Mouse (Mus musculus) stomach, embryonic 15.5 days (tissue): ENCODE data around the gene Ost4. TPM values are rescaled to one million over a fixed set of nuclear protein-coding genes. Genes with fewer than 3 reads are reported as not detected.

ENCODE experiments used
- ATAC-seq: fragments of 200-750 bp; cut with Nextera tagmentation; 2 replicates; pipeline ENCODE4 v1.8.0; 2017; ENCODE audit warnings: low read depth, moderate number of reproducible peaks, moderate TSS enrichment; ENCODE audit not compliant: insufficient read depth, low FRiP score
- H3K27ac ChIP-seq: fragments of 300-500 bp; sonication (generic); 2 replicates; pipeline ENCODE4 v1.5.1; 2015; ENCODE audit warnings: mild to moderate bottlenecking, inconsistent platforms
- H3K27me3 ChIP-seq: fragments of 300-500 bp; sonication (generic); replicated peaks from 2 replicates; pipeline ENCODE4 v1.6.1; 2015; ENCODE audit warnings: inconsistent platforms
- H3K36me3 ChIP-seq: fragments of 300-500 bp; sonication (generic); 2 replicates; pipeline ENCODE4 v1.6.1; 2015; ENCODE audit warnings: inconsistent platforms
- H3K4me1 ChIP-seq: fragments of 300-500 bp; sonication (generic); 2 replicates; pipeline ENCODE4 v1.6.1; 2015; ENCODE audit warnings: inconsistent platforms
- H3K4me2 ChIP-seq: fragments of 300-500 bp; sonication (generic); 2 replicates; pipeline ENCODE4 v1.6.1; 2015; ENCODE audit warnings: mild to moderate bottlenecking, inconsistent platforms
- H3K4me3 ChIP-seq: fragments of 300-500 bp; sonication (generic); replicated peaks from 2 replicates; pipeline ENCODE4 v1.5.1; 2015; ENCODE audit warnings: inconsistent platforms
- H3K9ac ChIP-seq: fragments of 300-500 bp; sonication (generic); 2 replicates; pipeline ENCODE4 v1.6.1; 2015; ENCODE audit warnings: inconsistent platforms
- H3K9me3 ChIP-seq: fragments of 300-500 bp; sonication (generic); 2 replicates; pipeline ENCODE4 v1.6.1; 2016; ENCODE audit warnings: inconsistent platforms
- WGBS: fragments of 180-500 bp; shearing (Covaris S2); methylation state at CpG from one replicate; pipeline ENCODE4 v1.1.7; 2015; 5-methylcytosine and 5-hydroxymethylcytosine counted together
- polyA plus RNA-seq: library from polyadenylated mRNA; unstranded; fragments of >200 nt; fragmentation: Nextera tagmentation; extraction: Ambion mirVana; gene quantifications from 2 replicates; pipeline ENCODE4 v1.2.1, GENCODE M21; 2015

Gene Ost4
- polyA plus RNA-seq, 1 experiment from 2014 or later, result 443 TPM

DNA sequence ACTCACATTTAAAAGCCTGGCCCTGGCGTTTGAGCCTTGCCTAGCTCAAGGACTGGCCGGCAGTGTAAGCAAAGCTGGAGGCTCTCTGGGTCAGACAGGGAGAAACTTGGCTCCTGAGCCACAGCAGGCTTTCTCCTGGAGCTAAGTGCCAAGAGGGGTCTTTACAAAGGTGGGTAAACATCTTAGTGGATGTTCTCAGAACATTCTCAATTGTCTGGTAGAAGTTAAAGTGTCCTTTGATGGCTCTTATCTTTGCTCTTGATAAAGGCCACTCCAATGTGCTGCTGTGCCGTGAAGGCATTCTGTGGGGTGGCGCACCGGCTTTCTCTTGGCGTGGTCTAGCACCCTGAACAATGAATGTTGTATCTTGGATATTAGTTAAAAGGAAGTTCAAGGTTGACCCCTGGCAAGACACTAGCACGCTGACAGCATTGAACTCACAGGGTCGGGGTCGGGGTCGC, 15.0 kb upstream of the Ost4 start:
- no peaks in the 10 kb centered on the region for H3K9me3 ChIP-seq
- WGBS, result 50% methylated on average over 10 of the region's 10 CpGs
- peaks cover 27% of the 10 kb centered on the region for H3K36me3 ChIP-seq
- peak overlapping the region; percentile 58; the same call in 1 of the 2 replicates for H3K4me3 ChIP-seq
- H3K4me1 ChIP-seq, result peaks cover 42% of the 10 kb centered on the region
- peak overlapping the region; percentile 85 for H3K4me2 ChIP-seq
- no peak for ATAC-seq
- H3K27me3 ChIP-seq, result no peaks in the 10 kb centered on the region
- no peak overlapping the region for H3K27ac ChIP-seq
- no peak overlapping the region for H3K9ac ChIP-seq

DNA sequence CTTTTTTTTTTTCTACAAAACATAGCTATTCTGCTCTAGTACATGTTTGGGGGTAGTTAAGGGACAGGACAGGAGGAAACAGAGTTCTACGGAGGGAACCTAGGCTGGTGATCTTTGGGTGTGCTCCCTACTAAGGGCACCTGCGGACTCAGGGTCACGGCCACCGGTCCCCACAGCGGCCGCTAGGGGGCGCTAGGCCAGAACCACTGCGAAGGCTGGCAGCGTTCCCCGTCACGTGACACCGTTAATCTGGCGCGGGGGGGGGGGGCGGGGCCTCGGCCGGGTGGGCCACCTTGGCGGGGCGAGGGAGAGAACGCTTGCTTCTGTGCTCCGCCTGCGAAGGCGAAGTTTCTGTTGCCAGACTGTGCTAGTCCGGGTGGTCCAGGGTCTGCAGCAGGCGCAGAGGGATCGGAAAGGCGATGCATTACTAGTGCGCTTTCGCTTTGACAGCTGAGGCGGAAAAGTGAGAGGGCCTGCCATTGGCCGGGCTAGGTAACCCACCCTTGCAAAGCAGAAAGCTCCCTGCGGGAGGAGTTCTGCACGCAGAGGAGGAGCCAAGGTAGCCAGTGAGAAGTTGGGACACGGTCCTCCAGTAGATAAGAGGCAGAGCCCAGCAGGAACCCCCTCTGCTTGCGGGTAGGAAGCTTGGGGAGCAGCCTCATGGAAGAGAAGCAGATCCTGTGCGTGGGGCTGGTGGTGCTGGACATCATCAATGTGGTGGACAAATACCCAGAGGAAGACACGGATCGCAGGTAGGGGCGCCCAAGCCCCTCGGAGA, 13.9 kb upstream of the Ost4 start, which contains the start of gene Khk:
TSS of gene Khk (plus strand) at position 176 of the 778 bp plus-strand sequence.
- H3K4me1 ChIP-seq, result peaks cover 53% of the 10 kb centered on the region
- H3K9me3 ChIP-seq, result no peaks in the 10 kb centered on the region
- H3K4me2 ChIP-seq, result peak within 1 kb of the TSS; percentile 85
- H3K36me3 ChIP-seq, result peaks cover 36% of the 10 kb centered on the region
- H3K27me3 ChIP-seq, result no peaks in the 10 kb centered on the region
- H3K9ac ChIP-seq, result peak within 1 kb of the TSS; percentile 56
- ATAC-seq, result peak; percentile 88
- peak within 1 kb of the TSS; percentile 58 for H3K4me3 ChIP-seq
- under 1% methylated on average over 37 of the region's 40 CpGs for WGBS
- peak within 1 kb of the TSS; percentile 90 for H3K27ac ChIP-seq

DNA sequence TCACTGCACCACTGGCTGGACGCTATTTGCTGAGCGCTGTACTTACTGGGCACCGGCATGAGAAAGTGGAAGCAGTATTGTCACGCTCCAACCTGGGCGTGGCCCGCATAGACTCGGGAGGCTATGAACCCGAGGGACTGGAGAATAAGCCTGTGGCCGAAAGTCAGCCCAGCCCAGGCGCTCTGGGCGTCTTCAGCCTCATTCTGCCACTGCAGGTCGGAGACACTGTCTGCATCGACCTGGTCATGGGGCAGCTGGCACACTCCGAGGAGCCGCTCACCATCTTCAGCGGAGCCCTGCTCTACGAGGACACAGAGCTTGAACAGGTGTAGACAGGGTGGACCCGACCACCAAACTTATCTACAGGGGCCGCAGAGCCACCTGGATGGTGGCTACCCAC, 13.0 kb upstream of the Ost4 start:
- Histone ChIP-seq H3K27ac (peak overlapping the region; percentile 44; the same call in 1 of the 2 replicates), H3K4me1 (peaks cover 60% of the 10 kb centered on the region), H3K36me3 (peaks cover 36% of the 10 kb centered on the region), H3K27me3 (no peaks in the 10 kb centered on the region), H3K4me2 (peak overlapping the region; percentile 85), H3K9ac (no peak overlapping the region), H3K4me3 (peak overlapping the region; percentile 58), H3K9me3 (no peaks in the 10 kb centered on the region)
- 52% methylated on average over 19 of the region's 19 CpGs for WGBS
- no peak for ATAC-seq

DNA sequence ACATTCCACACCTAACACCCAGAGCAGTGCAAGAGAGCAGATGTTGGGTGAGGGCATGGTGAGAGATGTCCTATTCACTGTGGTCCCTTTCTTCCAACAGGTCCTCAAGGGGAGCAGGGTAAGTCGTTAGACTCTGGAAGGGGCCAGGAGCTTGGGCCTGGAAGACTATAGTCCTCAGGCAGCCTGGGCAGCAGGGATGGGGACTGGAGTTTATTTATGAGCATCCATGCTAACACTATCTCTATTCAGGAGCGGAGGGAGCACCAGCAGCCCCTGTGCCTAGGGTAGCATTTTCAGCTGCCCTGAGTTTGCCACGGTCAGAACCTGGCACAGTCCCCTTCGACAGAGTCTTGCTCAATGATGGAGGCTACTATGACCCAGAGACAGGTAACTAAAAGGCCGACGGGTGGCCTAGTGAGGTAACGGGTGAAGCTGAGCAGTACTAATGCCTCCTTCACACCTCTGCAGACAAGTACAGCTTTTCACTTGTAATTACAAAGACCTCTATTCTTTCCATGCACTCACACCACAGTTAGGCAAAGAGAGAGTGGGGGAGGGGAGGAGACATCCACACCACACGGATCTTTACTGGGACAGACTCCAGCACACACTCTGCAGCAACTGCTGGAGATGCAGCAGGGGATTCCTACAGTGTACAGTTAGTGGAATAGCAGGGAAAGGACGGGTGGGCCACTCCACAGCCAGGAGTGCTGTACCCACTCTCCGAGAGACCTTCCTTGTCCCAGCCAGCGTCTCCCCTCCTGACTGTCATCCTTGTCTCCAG, 12.4 kb upstream of the Ost4 start:
- H3K4me3 ChIP-seq, result peak overlapping the region; percentile 58
- H3K27ac ChIP-seq, result peak overlapping the region; percentile 44; the same call in 1 of the 2 replicates

DNA sequence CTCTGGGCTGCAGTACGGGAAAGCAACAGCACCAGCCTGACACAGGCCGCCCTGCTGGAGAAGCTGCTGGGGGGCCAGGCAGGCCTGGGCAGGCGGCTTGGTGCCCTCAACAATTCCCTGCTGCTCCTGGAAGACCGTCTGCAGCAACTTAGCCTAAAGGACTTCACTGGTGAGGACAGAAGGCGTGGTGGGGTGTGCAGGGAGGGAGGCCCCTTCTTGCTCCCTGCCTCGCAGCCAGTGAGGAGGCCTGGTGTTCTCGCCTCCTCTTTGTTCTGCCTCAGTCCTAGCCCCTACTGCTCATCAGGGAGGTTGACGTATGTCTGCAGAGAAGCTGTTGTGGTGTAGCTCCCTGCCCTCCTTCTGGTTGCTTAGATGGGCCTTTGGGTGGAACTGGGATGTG, 11.1 kb upstream of the Ost4 start:
- Histone ChIP-seq H3K9ac (no peak overlapping the region), H3K4me2 (no peak overlapping the region), H3K36me3 (peaks cover 36% of the 10 kb centered on the region), H3K27ac (no peak overlapping the region), H3K9me3 (no peaks in the 10 kb centered on the region), H3K27me3 (no peaks in the 10 kb centered on the region), H3K4me3 (no peak overlapping the region), H3K4me1 (peaks cover 64% of the 10 kb centered on the region)
- WGBS, result 83% methylated on average over 8 of the region's 8 CpGs
- no peak for ATAC-seq

More for the DNA sequence above, 12.4 kb upstream of the Ost4 start:
- H3K9me3 ChIP-seq, result no peaks in the 10 kb centered on the region
- no peaks in the 10 kb centered on the region for H3K27me3 ChIP-seq
- ATAC-seq, result no peak
- no peak overlapping the region for H3K9ac ChIP-seq
- peaks cover 36% of the 10 kb centered on the region for H3K36me3 ChIP-seq
- H3K4me1 ChIP-seq, result peaks cover 64% of the 10 kb centered on the region
- H3K4me2 ChIP-seq, result peak overlapping the region; percentile 85
- WGBS, result 64% methylated on average over 11 of the region's 11 CpGs

DNA sequence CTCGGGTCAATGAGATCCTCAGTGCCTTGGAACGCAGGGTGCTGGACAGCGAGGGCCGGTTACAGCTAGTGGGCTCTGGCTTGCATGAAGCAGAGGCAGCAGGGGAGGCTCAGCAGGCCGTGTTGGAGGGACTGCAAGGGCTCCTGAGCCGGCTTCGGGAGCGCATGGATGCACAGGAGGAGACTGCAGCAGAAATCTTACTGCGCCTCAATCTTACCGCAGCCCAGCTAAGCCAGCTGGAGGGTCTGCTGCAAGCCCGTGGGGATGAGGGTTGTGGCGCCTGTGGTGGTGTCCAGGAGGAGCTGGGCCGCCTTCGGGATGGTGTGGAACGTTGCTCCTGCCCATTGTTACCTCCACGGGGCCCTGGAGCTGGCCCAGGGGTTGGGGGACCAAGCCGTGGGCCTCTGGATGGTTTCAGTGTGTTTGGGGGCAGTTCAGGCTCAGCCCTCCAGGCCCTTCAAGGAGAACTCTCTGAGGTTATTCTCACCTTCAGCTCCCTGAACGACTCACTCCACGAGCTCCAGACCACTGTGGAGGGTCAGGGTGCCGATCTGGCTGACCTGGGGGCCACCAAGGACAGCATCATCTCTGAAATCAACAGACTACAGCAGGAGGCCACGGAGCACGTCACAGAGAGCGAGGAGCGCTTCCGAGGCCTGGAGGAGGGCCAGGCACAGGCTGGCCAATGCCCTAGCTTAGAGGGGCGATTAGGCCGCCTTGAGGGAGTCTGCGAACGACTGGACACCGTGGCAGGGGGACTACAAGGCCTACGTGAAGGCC, 10.5 kb upstream of the Ost4 start:
- no peak overlapping the region for H3K27ac ChIP-seq
- H3K4me1 ChIP-seq, result peaks cover 64% of the 10 kb centered on the region
- no peaks in the 10 kb centered on the region for H3K27me3 ChIP-seq
- H3K4me3 ChIP-seq, result no peak overlapping the region
- no peak for ATAC-seq
- H3K4me2 ChIP-seq, result no peak overlapping the region
- no peaks in the 10 kb centered on the region for H3K9me3 ChIP-seq
- H3K9ac ChIP-seq, result no peak overlapping the region
- H3K36me3 ChIP-seq, result peaks cover 36% of the 10 kb centered on the region
- 86% methylated on average over 31 of the region's 31 CpGs for WGBS

DNA sequence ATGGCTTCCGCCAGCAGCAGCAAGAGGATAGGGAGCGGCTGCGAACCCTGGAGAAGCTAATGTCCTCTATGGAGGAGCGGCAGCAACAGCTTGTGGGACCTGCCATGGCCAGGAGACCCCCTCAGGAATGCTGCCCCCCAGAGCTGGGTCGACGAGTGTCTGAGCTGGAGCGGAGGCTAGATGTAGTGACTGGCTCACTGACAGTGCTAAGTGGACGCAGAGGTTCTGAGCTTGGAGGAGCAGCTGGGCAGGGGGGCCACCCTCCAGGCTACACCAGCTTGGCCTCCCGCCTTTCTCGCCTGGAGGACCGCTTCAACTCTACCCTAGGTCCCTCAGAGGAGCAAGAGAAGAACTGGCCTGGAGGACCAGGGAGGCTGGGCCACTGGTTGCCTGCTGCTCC, 9.8 kb upstream of the Ost4 start:
- Histone ChIP-seq H3K9me3 (no peaks in the 10 kb centered on the region), H3K4me2 (no peak overlapping the region), H3K27ac (no peak overlapping the region), H3K4me1 (peaks cover 64% of the 10 kb centered on the region), H3K4me3 (no peak overlapping the region), H3K27me3 (no peaks in the 10 kb centered on the region), H3K9ac (no peak overlapping the region), H3K36me3 (peaks cover 36% of the 10 kb centered on the region)
- 87% methylated on average over 11 of the region's 11 CpGs for WGBS
- ATAC-seq, result no peak

DNA sequence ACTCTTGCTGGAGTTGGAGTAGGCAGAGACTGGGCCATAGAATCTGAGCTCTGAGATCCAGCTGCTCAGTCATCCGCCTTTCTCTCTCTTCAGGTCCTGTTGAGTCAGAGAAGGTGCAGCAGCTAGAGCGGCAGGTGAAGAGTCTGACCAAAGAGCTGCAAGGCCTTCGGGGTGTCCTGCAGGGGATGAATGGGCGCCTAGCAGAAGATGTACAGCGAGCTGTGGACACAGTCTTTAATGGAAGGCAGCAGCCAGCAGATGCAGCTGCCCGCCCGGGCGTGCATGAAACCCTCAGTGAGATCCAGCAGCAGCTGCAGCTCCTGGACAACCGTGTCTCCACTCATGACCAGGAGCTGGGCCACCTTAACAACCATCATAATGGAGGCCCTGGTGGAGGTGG, 9.3 kb upstream of the Ost4 start:
- Histone ChIP-seq H3K27ac (no peak overlapping the region; the same call in 1 of the 2 replicates), H3K4me3 (no peak overlapping the region), H3K4me2 (no peak overlapping the region), H3K27me3 (no peaks in the 10 kb centered on the region), H3K4me1 (peaks cover 65% of the 10 kb centered on the region), H3K36me3 (peaks cover 36% of the 10 kb centered on the region), H3K9ac (no peak overlapping the region), H3K9me3 (no peaks in the 10 kb centered on the region)
- no peak for ATAC-seq
- WGBS, result 92% methylated on average over 9 of the region's 9 CpGs

DNA sequence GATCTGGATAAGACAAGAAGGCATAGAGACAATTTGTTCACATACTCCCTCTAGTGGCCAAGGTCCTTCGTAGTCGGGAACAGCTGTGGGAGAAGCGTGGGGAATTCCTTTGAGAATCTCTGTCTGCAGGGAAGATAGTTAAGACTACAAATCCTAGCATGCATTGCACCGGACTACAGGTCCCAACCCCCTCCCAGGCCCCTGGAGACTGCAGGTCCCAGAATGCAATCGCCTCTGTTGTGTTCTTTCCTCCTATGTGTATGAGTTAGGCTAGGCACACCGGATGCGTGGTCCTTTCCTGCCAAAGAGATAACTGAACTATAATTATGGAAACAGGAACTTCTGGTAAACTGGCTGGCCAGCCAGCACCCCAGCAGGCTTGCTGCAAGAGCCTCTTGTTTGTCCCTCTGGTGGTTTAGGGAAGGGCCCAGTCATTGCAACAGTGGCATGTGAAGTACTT, 8.4 kb upstream of the Ost4 start:
- H3K4me1 ChIP-seq, result peaks cover 63% of the 10 kb centered on the region
- H3K27ac ChIP-seq, result peak overlapping the region; percentile 59; the same call in 1 of the 2 replicates
- no peaks in the 10 kb centered on the region for H3K27me3 ChIP-seq
- peaks cover 36% of the 10 kb centered on the region for H3K36me3 ChIP-seq
- peak overlapping the region; percentile 81 for H3K4me2 ChIP-seq
- H3K9me3 ChIP-seq, result no peaks in the 10 kb centered on the region
- ATAC-seq, result peak; percentile 61
- no peak overlapping the region for H3K9ac ChIP-seq
- 3% methylated on average over 7 of the region's 7 CpGs for WGBS
- peak overlapping the region; percentile 53 for H3K4me3 ChIP-seq

DNA sequence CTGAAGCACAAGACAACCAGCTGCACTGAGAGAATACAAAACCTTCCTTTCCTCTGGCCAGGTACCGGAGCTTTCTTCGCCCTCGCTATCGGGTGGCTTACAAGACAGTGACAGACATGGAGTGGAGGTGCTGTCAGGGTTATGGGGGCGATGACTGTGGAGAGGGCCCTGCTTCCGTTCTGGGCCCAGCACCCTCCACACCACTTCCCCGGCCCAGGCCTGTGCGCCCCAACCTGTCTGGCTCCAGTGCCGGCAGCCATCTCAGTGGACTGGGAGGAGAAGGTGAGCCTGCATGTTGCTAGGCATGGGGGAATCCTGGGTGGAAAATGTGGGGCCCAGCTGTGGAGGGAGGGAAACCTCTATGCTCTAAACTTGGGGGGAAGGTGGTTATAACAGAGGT, 7.9 kb upstream of the Ost4 start:
- peaks cover 64% of the 10 kb centered on the region for H3K4me1 ChIP-seq
- H3K4me2 ChIP-seq, result peak overlapping the region; percentile 81
- peak overlapping the region; percentile 95 for H3K27ac ChIP-seq
- H3K36me3 ChIP-seq, result peaks cover 31% of the 10 kb centered on the region
- no peaks in the 10 kb centered on the region for H3K9me3 ChIP-seq
- no peaks in the 10 kb centered on the region for H3K27me3 ChIP-seq
- peak overlapping the region; percentile 53 for H3K4me3 ChIP-seq
- ATAC-seq, result no peak
- peak overlapping the region; percentile 61 for H3K9ac ChIP-seq
- WGBS, result 43% methylated on average over 9 of the region's 9 CpGs

DNA sequence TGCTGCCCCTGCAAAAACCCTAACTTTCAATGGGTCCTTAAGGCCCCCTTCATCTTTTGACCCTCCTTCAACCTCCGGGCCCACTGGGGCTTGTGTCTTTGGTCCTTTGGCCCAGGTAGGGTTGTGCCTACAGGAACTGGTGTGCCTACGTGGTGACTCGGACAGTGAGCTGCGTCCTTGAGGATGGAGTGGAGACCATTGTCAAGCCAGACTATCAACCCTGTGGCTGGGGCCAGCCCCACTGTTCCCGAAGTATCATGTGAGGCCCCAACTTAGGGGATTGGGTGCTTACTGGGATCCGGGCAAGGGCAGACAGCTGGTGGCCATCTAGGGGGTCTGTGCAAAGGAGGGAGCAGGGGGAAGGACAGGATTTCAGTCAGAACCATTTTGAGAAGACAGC, 7.3 kb upstream of the Ost4 start:
- Histone ChIP-seq H3K9ac (peak overlapping the region; percentile 61), H3K27ac (peak overlapping the region; percentile 95)

More for the DNA sequence above, 7.3 kb upstream of the Ost4 start:
- peak overlapping the region; percentile 53 for H3K4me3 ChIP-seq
- peaks cover 60% of the 10 kb centered on the region for H3K4me1 ChIP-seq
- peak overlapping the region; percentile 81 for H3K4me2 ChIP-seq
- H3K27me3 ChIP-seq, result no peaks in the 10 kb centered on the region
- 28% methylated on average over 6 of the region's 6 CpGs for WGBS
- H3K9me3 ChIP-seq, result no peaks in the 10 kb centered on the region
- peaks cover 27% of the 10 kb centered on the region for H3K36me3 ChIP-seq
- no peak for ATAC-seq
